Mouse (Mus musculus): ENCODE measurements around the gene Gna14. TPM values are rescaled to one million over a fixed set of nuclear protein-coding genes. Genes with fewer than 3 reads are reported as not detected.

The Gna14 gene
- polyA plus RNA-seq (2014; fragmentation: Nextera tagmentation; extraction: Ambion mirVana) = 1.3 and 1.4 TPM in 2 replicates

GRCm38 (mm10) chr19:16435531-16436231 lies at the start of gene Gna14:
Gene Gna14 (plus strand): TSS chr19:16435762.
- Histone ChIP-seq H3K9ac (ENCODE audit: low read depth, low read length) (no peak within 1 kb of the TSS), H3K9me3 (replicated peaks; ENCODE audit: control insufficient read depth, low read length) (no peaks in the 10 kb centered on the region), H3K4me1 (ENCODE audit: control insufficient read depth, insufficient read depth, low read length) (peaks cover 21% of the 10 kb centered on the region), H3K27ac (ENCODE audit: low read depth, low read length) (no peak within 1 kb of the TSS), H3K4me3 (ENCODE audit: low read depth, low read length) (peak within 1 kb of the TSS; percentile 46), H3K4me2 (peak within 1 kb of the TSS; percentile 93), H3K36me3 (ENCODE audit: control insufficient read depth, insufficient read depth, low read length) (no peaks in the 10 kb centered on the region), H3K27me3 (ENCODE audit: control insufficient read depth, insufficient read depth, low read length) (peaks cover 14% of the 10 kb centered on the region)
- peak; percentile 51; the same call in 1 of the 2 replicates for ATAC-seq (replicated peaks; ENCODE audit: insufficient number of reproducible peaks, low FRiP score, low TSS enrichment)
- WGBS (ENCODE audit: insufficient replicate concordance) = 2% methylated on average over 27 of the region's 27 CpGs

DNA sequence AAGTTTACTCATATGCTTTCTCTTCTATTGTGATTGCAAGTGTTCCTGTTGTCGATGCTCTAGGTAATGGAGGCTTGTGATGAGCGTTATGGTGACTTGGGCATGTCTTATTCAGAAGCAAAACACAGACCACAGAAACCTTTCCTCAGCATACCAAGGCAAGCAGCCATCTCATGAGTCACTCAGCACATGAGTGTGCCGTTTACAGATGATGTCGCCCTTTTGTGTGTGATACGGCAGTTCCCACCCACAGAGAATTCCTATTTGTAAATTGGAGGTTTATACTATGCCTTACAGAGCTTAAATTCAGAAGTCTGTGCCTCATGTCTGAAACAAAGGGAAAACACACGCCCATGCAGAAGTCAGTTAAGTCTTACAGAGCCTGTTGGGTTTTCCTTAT lies 49.0 kb upstream of the Gna14 start:
- no peak overlapping the region for H3K4me2 ChIP-seq
- H3K9ac ChIP-seq (ENCODE audit: low read depth, low read length) = no peak overlapping the region
- no peaks in the 10 kb centered on the region for H3K9me3 ChIP-seq (replicated peaks; ENCODE audit: control insufficient read depth, low read length)
- no peaks in the 10 kb centered on the region; the same call in 1 of the 2 replicates for H3K36me3 ChIP-seq (ENCODE audit: control insufficient read depth, insufficient read depth, low read length)
- no peak overlapping the region for H3K4me3 ChIP-seq (ENCODE audit: low read depth, low read length)
- WGBS (ENCODE audit: insufficient replicate concordance) = 67% methylated on average over 6 of the region's 6 CpGs
- H3K27ac ChIP-seq (ENCODE audit: low read depth, low read length) = no peak overlapping the region
- no peak for ATAC-seq (replicated peaks; ENCODE audit: insufficient number of reproducible peaks, low FRiP score, low TSS enrichment)
- H3K27me3 ChIP-seq (ENCODE audit: control insufficient read depth, insufficient read depth, low read length) = no peaks in the 10 kb centered on the region
- no peaks in the 10 kb centered on the region for H3K4me1 ChIP-seq (ENCODE audit: control insufficient read depth, insufficient read depth, low read length)

DNA sequence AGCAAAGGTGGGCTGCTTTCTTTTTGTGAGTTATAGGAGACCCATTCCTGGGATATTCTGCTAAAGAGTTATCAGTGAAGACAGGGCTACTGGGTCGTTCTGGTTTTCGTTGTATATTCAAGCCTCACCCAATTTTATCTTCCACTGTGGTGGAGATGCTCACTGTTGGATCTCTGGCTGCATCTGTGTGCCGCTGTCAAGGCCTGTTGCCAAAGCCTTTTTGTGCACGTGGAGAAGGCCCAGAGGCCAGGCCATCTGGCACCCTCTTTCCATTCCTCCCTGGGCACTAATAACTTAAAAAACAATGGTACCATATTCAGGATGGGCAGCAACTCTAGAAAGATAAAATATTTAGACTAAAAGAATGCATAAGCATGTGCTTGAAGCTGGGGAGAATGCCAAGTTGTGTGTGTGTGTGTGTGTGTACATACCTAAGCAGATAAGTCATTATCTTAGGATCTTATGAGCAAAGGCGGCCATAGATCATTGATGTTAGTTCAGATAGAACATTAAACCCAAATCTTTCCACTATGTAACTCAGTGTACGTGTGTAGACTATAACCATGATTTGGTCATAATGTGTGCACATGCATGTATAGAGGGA lies 45.3 kb upstream of the Gna14 start:
- no peak for ATAC-seq (replicated peaks; ENCODE audit: insufficient number of reproducible peaks, low FRiP score, low TSS enrichment)

DNA sequence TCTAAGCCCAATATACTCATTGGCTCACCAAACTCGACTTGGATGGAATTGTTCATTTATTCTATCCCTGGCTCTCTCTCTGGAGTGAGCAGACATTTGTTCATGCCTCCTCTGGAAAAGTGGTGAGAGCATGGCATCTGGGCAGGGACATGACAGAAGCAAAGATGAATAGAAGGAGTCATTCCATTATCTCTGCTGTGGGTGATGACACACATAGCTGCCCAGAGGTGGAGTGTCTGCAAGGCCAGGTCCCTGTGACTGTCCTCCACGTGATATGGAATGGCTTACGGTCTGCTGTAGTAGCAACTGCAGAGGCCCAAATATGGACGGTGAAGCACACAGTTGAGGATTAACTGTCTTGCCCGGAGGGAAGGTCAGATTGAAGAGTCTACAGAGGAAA lies 41.2 kb upstream of the Gna14 start:
- H3K4me1 ChIP-seq (ENCODE audit: control insufficient read depth, insufficient read depth, low read length) = no peaks in the 10 kb centered on the region
- ATAC-seq (replicated peaks; ENCODE audit: insufficient number of reproducible peaks, low FRiP score, low TSS enrichment) = no peak
- WGBS (ENCODE audit: insufficient replicate concordance) = 68% methylated on average over 5 of the region's 5 CpGs
- no peak overlapping the region for H3K4me2 ChIP-seq
- H3K4me3 ChIP-seq (ENCODE audit: low read depth, low read length) = no peak overlapping the region
- H3K9me3 ChIP-seq (replicated peaks; ENCODE audit: control insufficient read depth, low read length) = no peaks in the 10 kb centered on the region
- H3K36me3 ChIP-seq (ENCODE audit: control insufficient read depth, insufficient read depth, low read length) = no peaks in the 10 kb centered on the region
- no peaks in the 10 kb centered on the region for H3K27me3 ChIP-seq (ENCODE audit: control insufficient read depth, insufficient read depth, low read length)
- H3K27ac ChIP-seq (ENCODE audit: low read depth, low read length) = no peak overlapping the region
- H3K9ac ChIP-seq (ENCODE audit: low read depth, low read length) = no peak overlapping the region

More for the DNA sequence above, 45.3 kb upstream of the Gna14 start:
- no peak overlapping the region for H3K27ac ChIP-seq (ENCODE audit: low read depth, low read length)
- 81% methylated on average over 6 of the region's 6 CpGs for WGBS (ENCODE audit: insufficient replicate concordance)
- H3K9ac ChIP-seq (ENCODE audit: low read depth, low read length) = no peak overlapping the region
- H3K27me3 ChIP-seq (ENCODE audit: control insufficient read depth, insufficient read depth, low read length) = no peaks in the 10 kb centered on the region
- H3K4me1 ChIP-seq (ENCODE audit: control insufficient read depth, insufficient read depth, low read length) = no peaks in the 10 kb centered on the region
- H3K36me3 ChIP-seq (ENCODE audit: control insufficient read depth, insufficient read depth, low read length) = no peaks in the 10 kb centered on the region
- no peak overlapping the region for H3K4me3 ChIP-seq (ENCODE audit: low read depth, low read length)
- no peak overlapping the region for H3K4me2 ChIP-seq
- H3K9me3 ChIP-seq (replicated peaks; ENCODE audit: control insufficient read depth, low read length) = no peaks in the 10 kb centered on the region

DNA sequence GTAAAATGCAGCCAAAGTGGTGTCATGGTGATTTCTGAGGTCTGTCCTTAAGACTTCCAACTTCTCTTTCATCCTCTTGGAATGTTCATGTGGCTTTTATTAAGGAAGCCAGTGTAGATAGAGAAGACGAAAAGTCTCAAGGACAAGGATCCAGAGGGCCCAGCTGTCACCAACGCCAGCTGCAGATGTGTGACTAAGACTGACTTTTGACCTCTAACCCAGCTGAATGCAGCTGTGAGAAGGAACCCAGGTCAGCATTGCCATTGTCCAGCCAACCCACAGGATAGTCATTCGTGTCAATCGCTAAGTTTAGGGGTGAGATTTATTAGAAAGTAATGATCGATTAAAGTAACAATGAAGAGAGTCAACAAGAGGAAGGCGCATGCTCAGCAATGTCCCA lies 32.5 kb upstream of the Gna14 start:
- Histone ChIP-seq H3K27me3 (ENCODE audit: control insufficient read depth, insufficient read depth, low read length) (no peaks in the 10 kb centered on the region), H3K4me2 (no peak overlapping the region), H3K4me1 (ENCODE audit: control insufficient read depth, insufficient read depth, low read length) (no peaks in the 10 kb centered on the region), H3K4me3 (ENCODE audit: low read depth, low read length) (no peak overlapping the region), H3K9me3 (replicated peaks; ENCODE audit: control insufficient read depth, low read length) (no peaks in the 10 kb centered on the region), H3K9ac (ENCODE audit: low read depth, low read length) (no peak overlapping the region), H3K27ac (ENCODE audit: low read depth, low read length) (no peak overlapping the region), H3K36me3 (ENCODE audit: control insufficient read depth, insufficient read depth, low read length) (no peaks in the 10 kb centered on the region)
- no peak for ATAC-seq (replicated peaks; ENCODE audit: insufficient number of reproducible peaks, low FRiP score, low TSS enrichment)
- WGBS (ENCODE audit: insufficient replicate concordance) = 67% methylated on average over 6 of the region's 6 CpGs

- no peak overlapping the region for H3K9ac ChIP-seq (ENCODE audit: low read depth, low read length)
- H3K36me3 ChIP-seq (ENCODE audit: control insufficient read depth, insufficient read depth, low read length) = no peaks in the 10 kb centered on the region
- no peaks in the 10 kb centered on the region for H3K9me3 ChIP-seq (replicated peaks; ENCODE audit: control insufficient read depth, low read length)
- no peak for ATAC-seq (replicated peaks; ENCODE audit: insufficient number of reproducible peaks, low FRiP score, low TSS enrichment)
- no peaks in the 10 kb centered on the region for H3K4me1 ChIP-seq (ENCODE audit: control insufficient read depth, insufficient read depth, low read length)
- no peak overlapping the region for H3K27ac ChIP-seq (ENCODE audit: low read depth, low read length)
- H3K4me3 ChIP-seq (ENCODE audit: low read depth, low read length) = no peak overlapping the region
- WGBS (ENCODE audit: insufficient replicate concordance) = 67% methylated on average over 1 of the region's 1 CpGs
- no peak overlapping the region for H3K4me2 ChIP-seq
- H3K27me3 ChIP-seq (ENCODE audit: control insufficient read depth, insufficient read depth, low read length) = no peaks in the 10 kb centered on the region
These were observed 27.8 kb upstream of the Gna14 start for GRCm38 (mm10) chr19:16407727-16408126.

GRCm38 (mm10) chr19:16411302-16411701 lies 24.3 kb upstream of the Gna14 start:
- Histone ChIP-seq H3K9ac (ENCODE audit: low read depth, low read length) (no peak overlapping the region), H3K27me3 (ENCODE audit: control insufficient read depth, insufficient read depth, low read length) (no peaks in the 10 kb centered on the region), H3K4me3 (ENCODE audit: low read depth, low read length) (no peak overlapping the region), H3K9me3 (replicated peaks; ENCODE audit: control insufficient read depth, low read length) (no peaks in the 10 kb centered on the region), H3K4me1 (ENCODE audit: control insufficient read depth, insufficient read depth, low read length) (no peaks in the 10 kb centered on the region), H3K36me3 (ENCODE audit: control insufficient read depth, insufficient read depth, low read length) (no peaks in the 10 kb centered on the region), H3K27ac (ENCODE audit: low read depth, low read length) (no peak overlapping the region), H3K4me2 (no peak overlapping the region)
- ATAC-seq (replicated peaks; ENCODE audit: insufficient number of reproducible peaks, low FRiP score, low TSS enrichment) = no peak

GRCm38 (mm10) chr19:16418086-16418663 lies 17.4 kb upstream of the Gna14 start:
- 76% methylated on average over 5 of the region's 5 CpGs for WGBS (ENCODE audit: insufficient replicate concordance)
- H3K9ac ChIP-seq (ENCODE audit: low read depth, low read length) = no peak overlapping the region
- H3K4me3 ChIP-seq (ENCODE audit: low read depth, low read length) = no peak overlapping the region
- H3K4me1 ChIP-seq (ENCODE audit: control insufficient read depth, insufficient read depth, low read length) = no peaks in the 10 kb centered on the region
- H3K27ac ChIP-seq (ENCODE audit: low read depth, low read length) = no peak overlapping the region
- no peaks in the 10 kb centered on the region for H3K36me3 ChIP-seq (ENCODE audit: control insufficient read depth, insufficient read depth, low read length)
- no peaks in the 10 kb centered on the region for H3K27me3 ChIP-seq (ENCODE audit: control insufficient read depth, insufficient read depth, low read length)
- no peaks in the 10 kb centered on the region for H3K9me3 ChIP-seq (replicated peaks; ENCODE audit: control insufficient read depth, low read length)
- no peak overlapping the region for H3K4me2 ChIP-seq
- no peak for ATAC-seq (replicated peaks; ENCODE audit: insufficient number of reproducible peaks, low FRiP score, low TSS enrichment)

All from heart, embryonic 11.5 days (tissue).